Mouse (Mus musculus): ENCODE results near the gene Fut2.

DNA sequence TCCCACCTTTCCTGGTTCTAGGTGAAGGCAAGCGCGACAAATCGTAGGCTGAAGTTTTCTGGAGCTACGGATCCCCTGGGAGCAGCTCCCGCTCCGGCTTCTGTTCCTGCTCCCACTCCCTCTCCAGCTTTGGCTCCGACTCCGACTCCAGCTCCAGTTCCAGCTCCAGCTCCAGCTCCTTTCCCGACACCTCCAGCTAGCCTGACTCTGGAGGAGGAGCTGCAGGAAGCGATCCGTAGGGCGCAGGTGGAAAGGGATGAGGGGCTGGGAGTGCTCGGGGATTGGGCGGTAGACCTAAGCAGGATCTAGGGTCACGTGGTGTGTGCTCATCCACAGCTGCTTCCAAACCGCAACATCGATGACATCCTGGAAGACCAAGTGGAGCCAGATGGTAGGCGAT lies 22.0 kb downstream of the Fut2 start:
- TF ChIP-seq EP300 (IDR thresholded peaks at IDR 0.05; ENCODE audit: low read length) (no peak), CTCF (conservative IDR thresholded peaks at IDR 0.05 in 1 of 2, IDR thresholded peaks at IDR 0.05 in 1 of 2; ENCODE audit: low read depth in 2 of 2, low read length in 2 of 2) (no peak), MYC (IDR thresholded peaks at IDR 0.05; ENCODE audit: low read depth, low read length) (no peak), RAD21 (IDR thresholded peaks at IDR 0.05; ENCODE audit: low read depth, low read length) (no peak)
